Mouse (Mus musculus) adrenal gland, postnatal 14 days (tissue): ENCODE results near the gene Adarb1. TPM values are rescaled to one million over a fixed set of nuclear protein-coding genes. Genes with fewer than 3 reads are reported as not detected.

ENCODE experiments used
- DNase-seq: peaks from one replicate; pipeline ENCODE4 v3.0.0; 2021; ENCODE audit warnings: mixed read lengths
- total RNA-seq: library from RNA; stranded (reverse); gene quantifications from 2 replicates; pipeline ENCODE4 v1.2.3, GENCODE M21; 2021

The Adarb1 gene
- total RNA-seq, 1 experiment from 2014 or later, result 21.9 TPM

- no peak for DNase-seq
Measured at GRCm38 (mm10) chr10:77435343-77435742, 17.3 kb upstream of the Adarb1 start.

GRCm38 (mm10) chr10:77434457-77435151, 16.5 kb upstream of the Adarb1 start:
- peak; percentile 54 for DNase-seq

GRCm38 (mm10) chr10:77434076-77434456, 16.0 kb upstream of the Adarb1 start:
- no peak for DNase-seq

GRCm38 (mm10) chr10:77430771-77431170, 12.7 kb upstream of the Adarb1 start:
- DNase-seq, result no peak

DNA sequence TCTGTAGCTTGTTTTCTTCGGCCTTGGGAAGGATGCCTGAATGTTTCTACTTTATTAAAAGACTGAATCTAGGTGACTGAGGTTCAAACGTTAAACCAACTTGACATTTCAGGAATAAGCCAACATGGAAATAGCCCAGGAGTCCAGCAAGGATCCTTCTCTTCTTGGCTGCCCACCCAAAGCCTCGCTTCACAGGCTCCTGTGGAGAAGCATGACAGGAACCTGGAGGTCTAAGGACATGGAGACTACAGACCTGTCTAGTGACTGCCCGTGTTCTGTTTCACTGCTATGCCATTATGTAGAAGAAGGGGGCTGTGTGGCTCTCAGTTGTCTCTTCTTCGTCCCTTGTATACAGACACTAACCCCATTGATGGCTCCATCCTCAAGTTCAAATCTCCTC, 11.9 kb upstream of the Adarb1 start:
- DNase-seq, result no peak

DNA sequence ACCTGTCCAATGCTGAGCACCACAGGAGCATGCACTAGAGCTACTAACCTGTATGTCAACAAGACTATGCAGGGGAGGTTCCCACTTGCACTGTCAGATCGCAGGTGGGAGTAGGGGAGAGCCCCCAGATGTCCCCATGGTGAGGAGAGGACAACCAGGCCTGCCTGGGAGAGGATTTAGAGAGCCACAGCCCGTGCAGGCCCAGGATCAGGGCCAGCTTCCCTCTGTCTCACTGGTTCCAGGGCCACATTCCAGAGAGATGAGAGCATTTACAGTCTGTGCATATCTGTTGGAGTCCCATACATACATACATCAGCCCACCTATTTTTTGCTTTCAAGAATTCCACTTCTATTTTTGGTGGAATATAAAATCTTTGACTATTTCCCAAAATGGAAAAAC, 9.5 kb upstream of the Adarb1 start:
- DNase-seq, result peak; percentile 38

DNA sequence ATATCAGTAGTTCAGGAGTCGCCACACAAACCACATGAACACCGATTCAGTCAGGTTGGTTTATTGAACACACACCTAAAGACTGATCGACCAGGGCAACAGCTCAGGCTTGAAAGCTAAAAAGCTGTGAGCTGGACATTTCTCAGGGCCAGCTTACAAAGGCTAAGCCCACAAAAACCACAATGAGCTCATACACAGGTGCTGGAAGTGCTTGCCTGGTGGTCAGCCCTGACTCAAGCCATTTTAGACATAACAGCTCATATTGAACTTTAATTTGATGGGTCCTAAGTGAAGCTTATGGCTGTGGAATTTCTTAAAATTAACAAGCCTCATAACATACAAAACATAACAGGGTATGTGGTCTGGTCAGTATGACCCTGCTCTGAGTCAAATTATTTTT, 2.1 kb upstream of the Adarb1 start:
- no peak for DNase-seq

- peak; percentile 54 for DNase-seq
Measured at GRCm38 (mm10) chr10:77417240-77418102, 599 bp downstream of the Adarb1 start.

DNA sequence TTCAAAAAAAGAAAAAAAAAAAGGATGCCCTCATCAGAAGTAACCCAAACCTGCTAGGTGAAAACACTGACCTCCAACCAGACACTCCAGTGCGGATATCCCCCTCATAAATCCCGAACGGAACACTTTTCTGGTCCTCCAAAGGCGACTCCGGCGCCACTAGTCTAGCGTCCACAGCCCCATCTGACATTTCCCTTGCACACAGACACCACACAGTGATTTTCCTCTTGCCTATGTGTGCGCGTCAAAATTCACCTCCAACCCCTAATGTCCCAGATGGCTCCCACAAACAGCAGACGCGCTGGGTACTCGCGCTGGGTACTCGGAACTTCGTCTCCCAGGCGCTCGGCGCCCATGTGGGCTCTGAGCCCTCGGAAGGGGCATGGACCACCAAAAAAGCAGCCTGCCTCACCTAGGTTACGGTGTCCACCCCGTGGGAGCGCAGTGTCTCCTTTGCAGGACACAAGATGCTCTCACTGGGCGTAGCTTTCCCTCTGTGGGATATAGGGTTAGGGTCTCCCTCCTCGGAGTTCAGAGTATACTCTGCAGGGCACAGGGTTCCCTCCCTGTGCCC, 1.3 kb downstream of the Adarb1 start:
- no peak for DNase-seq

DNA sequence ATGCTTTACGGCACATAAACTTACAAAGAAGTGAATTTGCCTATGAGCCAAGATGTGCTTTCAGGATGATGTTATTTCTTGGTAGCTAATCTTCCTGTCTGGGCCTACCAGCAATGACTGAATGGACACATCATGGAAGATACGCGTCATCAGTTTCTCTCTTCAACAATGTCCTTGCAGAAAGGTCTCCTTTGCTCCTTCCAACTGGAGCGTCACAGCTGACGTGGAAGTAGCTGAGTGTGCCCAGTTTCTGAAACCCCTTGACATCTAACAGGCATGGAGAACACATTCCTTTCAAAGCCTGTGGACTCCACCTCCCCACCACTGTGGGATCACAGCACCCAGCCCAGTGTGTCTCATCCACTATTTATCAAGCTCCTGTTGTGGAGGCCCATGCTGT, 2.2 kb downstream of the Adarb1 start:
- no peak for DNase-seq

DNA sequence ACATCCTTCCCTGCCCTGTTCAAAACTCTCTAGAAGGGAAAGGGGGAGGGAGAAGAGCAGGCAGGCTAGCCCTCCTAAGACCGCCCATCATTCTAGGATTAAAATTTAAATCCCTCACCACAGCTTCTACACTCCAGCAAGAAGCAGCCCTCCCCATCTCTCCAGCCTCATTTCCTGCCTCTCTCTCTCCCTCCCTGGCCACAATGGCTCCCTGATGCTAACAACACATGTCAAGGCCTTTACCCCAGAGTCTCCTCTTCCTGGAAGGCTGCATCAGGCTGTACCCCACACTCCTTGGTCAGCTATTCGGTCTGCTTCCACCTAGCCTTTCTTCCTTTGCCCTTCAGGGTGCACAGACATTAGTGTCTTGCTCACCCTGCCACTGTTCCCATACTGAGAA, 4.3 kb downstream of the Adarb1 start:
- DNase-seq, result no peak

DNA sequence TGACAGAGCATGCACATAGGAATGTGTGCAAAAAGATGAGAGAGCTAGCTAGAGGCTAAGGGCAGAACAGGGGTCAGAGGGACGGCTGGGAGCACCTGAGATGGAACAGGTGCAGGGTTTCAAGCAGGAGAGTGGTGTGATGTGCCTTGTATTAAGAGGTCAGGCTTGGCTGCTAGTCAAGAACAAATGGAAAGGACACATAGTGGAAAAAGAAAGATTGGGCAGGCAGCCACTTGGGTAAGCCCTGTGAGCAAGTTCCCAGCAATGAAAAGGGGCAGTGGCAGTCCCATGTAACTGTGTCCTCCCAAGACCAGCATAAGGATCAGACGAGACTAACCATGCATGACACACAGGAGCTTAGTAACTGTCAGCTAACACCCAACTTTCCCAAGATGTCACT, 8.9 kb downstream of the Adarb1 start:
- no peak for DNase-seq

- DNase-seq, result no peak
Measured at GRCm38 (mm10) chr10:77408241-77408640, 9.8 kb downstream of the Adarb1 start.

- DNase-seq, result peak; percentile 40
Measured at GRCm38 (mm10) chr10:77406486-77406885, 11.6 kb downstream of the Adarb1 start.

DNA sequence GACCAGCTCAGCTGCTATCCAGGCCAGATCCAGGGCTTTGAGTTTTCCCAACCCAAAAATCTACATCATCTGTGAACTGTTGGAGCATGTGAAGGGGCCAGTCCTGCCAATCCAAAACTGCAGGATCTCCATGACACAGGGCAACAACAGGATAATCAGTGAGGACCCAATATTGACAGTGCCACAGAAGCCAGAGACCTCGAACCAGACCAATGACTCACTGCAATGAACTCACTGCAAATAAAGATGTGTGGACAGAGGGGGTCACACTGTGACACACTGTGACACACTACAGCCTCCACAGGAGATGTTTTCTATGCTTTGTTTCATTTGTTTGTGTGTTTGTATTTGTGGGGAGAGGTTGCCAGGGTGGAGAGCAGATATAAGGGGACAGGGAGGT, 15.6 kb downstream of the Adarb1 start:
- no peak for DNase-seq

DNA sequence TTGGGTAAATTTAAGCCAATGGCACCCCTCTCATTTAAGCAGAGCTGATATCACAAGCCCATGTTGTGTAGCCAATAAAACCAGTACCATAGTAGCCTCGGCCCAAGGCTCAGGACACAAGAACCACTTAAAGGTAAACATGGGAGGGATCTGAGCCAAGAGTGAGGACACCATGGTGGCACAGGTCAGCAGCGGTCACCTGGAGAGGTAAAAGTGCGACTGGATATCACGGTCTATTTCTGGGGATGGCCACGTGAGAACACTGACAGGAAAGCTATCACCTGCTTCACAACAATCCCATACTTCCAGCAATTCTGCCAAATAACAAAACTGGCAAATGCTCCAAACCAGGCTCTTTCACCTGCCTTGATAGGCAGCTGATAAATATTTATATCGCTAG, 17.0 kb downstream of the Adarb1 start:
- no peak for DNase-seq

DNA sequence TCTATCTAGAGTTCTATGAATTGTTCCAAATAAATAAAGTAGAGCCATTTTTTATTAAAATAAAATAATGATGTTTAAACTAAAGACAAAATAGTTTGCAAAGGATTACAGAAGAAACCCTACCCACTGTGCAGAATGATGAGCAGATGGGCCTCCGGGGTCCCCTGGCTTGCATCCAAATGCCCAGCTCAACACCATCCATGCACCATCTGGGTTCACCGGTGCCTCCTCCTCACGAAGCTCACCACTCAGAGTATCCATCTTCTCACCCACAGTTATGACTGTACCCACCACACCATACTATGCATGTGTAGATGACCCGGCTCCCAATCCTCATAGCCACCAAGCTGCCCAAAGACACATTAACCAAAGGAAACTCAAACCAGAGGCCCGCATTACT, 18.1 kb downstream of the Adarb1 start:
- no peak for DNase-seq

- peak; percentile 82 for DNase-seq
Measured at GRCm38 (mm10) chr10:77398082-77398481, 20.0 kb downstream of the Adarb1 start.

DNA sequence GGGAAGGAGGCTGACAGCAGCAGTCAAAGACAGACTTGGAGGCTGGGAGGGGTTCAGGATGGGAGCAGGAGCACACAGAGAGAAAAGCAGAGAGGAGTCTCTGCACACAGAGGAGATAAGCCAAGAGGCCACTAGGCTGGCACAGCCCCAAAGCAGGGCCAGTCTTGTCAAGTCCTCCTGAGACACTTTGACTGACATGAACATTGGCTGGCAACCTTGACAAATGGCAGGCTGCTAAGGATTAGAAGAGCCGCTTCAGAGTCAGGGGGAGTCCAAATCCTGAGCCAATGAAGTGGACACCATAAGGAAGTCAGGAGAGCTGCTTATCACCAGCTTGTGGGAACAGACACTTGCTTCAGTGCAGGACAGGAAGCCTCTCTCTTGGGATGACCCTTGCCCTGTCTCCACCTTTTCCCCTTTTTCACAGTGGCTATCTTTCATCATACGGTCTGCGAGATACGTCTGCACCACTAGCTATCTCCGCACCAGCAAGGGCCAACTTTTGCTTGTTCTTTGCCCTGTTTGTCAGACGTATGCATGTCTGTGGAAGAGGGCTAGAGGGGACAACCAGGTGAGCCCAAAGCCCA, 20.9 kb downstream of the Adarb1 start:
- peak; percentile 25 for DNase-seq

GRCm38 (mm10) chr10:77396015-77396414, 22.1 kb downstream of the Adarb1 start:
- DNase-seq, result no peak

- DNase-seq, result no peak
Measured at GRCm38 (mm10) chr10:77391072-77391471, 27.0 kb downstream of the Adarb1 start.

- DNase-seq, result no peak
Measured at GRCm38 (mm10) chr10:77387558-77387957, 30.5 kb downstream of the Adarb1 start.

GRCm38 (mm10) chr10:77385731-77386130, 32.3 kb downstream of the Adarb1 start:
- DNase-seq, result no peak
